Mouse (Mus musculus): ENCODE measurements around the gene Tnfrsf14.
A peak's percentile ranks its signal among the peaks of the same experiment; 100 is the strongest.

Tnfrsf14 gene

DNA sequence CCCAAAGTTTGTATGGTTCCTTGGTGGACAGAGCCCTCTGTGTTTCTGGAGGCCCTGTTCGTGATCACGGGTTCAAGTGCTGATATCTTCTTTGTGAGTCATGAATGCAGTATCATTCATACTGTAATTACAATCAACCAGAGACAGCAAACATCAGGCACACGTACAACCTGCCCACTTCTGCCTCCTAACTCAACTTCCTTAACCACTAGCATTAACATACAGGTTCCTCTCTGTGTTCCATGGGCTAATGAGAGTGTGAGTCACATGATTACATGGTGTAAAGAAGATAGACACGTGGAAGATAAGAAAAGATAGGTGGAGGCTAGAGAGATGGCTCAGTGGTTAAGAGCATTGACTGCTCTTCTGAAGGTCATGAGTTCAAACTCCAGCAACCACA, 11.7 kb downstream of the Tnfrsf14 start:
- DNase-seq (ENCODE audit: low read depth): no peak

GRCm38 (mm10) chr4:154915286-154915685, 13.1 kb downstream of the Tnfrsf14 start:
- DNase-seq (ENCODE audit: low read depth): no peak

DNA sequence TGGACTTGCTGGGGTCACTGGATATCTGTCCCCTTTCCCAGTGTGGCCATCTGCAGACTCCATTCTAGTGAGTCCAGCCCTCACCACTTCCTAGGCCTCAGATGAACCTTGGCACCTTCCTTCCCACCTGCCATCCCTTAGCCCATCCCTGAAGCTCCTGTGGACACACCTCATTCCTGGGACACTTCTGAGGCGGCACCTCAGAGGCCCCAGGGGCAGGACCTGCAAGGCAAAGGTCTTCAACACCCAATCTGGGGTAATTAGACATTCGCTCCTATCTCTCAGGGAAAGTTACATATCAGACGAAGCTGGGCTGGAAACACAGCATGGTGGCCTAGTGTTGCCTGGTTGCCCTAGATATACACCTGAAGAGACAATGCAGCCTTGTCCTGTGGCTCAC, 13.7 kb downstream of the Tnfrsf14 start:
- DNase-seq (ENCODE audit: low read depth): no peak

DNA sequence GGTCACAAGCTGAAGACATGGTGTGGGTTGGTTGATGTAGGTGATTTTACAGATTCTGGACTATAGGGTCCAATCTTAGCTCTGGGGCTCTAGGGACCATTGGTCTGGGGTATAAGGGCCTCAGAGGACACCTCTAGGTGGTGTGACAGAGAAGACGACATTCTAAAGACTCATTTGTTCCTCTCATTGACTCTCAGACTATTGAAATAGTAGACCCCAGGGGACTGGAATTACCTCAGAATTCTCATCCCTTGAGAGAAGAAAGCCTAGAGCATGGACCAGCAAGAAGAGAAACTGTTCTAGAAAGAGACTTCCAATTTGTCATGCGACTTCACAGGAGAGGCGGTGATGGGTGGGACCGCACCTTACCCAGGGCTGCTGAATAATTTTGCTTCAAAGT, 14.1 kb downstream of the Tnfrsf14 start:
- no peak for DNase-seq (ENCODE audit: low read depth)

- no peak for DNase-seq (ENCODE audit: low read depth)
These were observed 14.5 kb downstream of the Tnfrsf14 start for GRCm38 (mm10) chr4:154913845-154914244.

GRCm38 (mm10) chr4:154911644-154912043, 16.7 kb downstream of the Tnfrsf14 start:
- no peak for DNase-seq (ENCODE audit: low read depth)

GRCm38 (mm10) chr4:154910606-154911522, 17.5 kb downstream of the Tnfrsf14 start:
- DNase-seq (ENCODE audit: low read depth): no peak

GRCm38 (mm10) chr4:154908490-154908889, 19.9 kb downstream of the Tnfrsf14 start:
- DNase-seq (ENCODE audit: low read depth): no peak

GRCm38 (mm10) chr4:154907833-154908232, 20.5 kb downstream of the Tnfrsf14 start:
- DNase-seq (ENCODE audit: low read depth): peak; percentile 88

DNA sequence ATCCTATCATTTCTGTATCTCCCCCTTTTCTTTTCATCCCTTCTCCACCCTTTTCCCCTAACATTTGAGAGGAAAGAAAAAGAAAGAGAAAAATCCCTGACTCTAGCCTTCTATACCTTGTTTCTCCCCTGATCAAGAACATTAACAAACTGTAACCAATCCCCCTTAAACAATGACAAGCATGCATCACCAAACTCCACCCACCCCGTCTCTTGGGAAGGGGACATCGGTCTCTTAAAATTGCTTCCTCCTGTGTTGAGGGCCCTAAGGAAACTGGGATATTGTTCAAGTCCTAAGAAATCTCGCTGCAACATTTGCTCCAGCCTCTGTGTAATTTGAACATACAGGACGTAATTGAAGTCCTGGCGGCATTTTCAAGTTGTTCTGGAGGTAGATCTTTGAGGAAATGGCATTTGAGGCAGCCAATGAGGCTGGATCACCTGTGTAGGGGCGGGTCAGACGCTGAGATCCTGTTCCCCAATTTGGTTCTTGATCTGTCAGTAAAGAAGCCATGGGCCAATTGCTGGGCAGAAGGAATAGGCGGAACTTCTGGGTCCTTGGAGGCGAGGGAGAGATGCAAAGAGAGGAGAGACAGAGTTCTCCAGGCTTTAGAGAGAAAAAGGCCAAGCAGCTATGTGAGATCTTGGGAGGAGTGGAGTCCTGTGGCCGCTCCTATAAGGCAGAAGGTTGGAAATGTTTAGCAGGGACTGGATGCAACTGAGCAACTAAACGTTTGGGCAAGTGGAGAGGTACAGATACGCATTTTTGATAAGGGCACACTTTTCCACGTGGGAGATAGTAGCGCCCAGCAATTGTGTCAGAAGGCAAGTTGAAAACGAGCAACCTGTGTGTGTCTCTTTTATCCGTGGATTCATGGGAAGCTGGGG, 23.9 kb downstream of the Tnfrsf14 start:
- DNase-seq (ENCODE audit: low read depth): peak; percentile 93

DNA sequence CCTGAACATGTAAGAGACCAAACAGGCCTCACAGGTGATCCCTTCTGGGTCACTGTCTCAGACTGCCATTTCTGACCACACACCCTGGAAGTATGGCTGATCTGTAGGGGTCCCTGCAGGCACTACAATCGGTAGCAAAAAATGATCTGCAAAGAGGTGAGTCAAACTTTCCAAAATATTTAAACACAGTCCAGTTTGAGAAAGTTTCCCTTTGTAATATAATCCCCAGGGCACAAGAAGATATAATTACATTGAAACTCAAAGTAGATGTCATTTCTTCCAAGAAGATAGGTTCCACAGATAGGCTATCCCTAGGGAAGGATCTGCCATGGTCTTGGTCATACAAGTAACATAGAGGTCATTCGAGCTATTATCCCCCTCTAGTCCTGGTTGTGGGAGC, 26.0 kb downstream of the Tnfrsf14 start:
- DNase-seq (ENCODE audit: low read depth): no peak

GRCm38 (mm10) chr4:154898506-154899446, 29.6 kb downstream of the Tnfrsf14 start, which contains the start of gene Fam213b:
TSS of gene Fam213b (minus strand) at chr4:154899135.
- DNase-seq (ENCODE audit: low read depth): peak; percentile 83

DNA sequence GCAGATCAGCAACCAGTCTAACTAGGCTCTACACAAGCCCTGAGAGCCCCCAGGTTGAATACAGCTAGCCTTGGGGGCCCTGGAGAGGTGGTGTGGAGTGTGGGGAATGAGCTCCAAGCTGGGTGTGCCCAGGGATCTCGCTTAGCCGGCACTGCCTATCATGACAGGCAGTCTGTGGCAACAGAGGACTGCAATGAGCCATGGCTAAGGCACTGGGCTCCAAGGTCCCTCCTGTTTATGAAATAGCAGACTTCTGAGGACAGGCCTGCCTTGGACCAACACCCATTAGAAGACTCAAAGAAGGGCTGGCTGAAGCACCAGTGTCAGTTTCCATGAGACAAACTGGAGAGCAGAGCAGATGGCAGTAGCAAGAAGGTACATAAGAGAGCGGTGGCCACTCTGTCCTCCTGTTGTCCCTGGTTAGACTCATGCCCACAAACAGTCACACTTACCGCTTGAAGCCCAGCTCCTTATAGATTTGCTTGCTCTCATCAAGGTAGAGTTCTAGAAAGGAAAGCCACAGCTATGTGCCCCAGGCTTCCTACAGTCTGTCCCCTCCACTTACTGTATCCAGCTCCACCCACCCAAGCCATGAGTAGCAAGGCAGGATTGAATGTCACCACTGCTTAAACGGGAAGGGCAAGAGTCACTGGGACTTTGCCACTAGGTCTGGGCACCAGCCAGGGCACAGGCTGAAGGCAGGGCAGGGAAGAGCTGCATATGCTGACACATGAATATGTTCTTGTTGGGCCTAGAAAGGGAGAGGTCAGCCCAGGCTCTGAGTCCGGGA, 30.5 kb downstream of the Tnfrsf14 start:
- DNase-seq (ENCODE audit: low read depth): no peak

DNA sequence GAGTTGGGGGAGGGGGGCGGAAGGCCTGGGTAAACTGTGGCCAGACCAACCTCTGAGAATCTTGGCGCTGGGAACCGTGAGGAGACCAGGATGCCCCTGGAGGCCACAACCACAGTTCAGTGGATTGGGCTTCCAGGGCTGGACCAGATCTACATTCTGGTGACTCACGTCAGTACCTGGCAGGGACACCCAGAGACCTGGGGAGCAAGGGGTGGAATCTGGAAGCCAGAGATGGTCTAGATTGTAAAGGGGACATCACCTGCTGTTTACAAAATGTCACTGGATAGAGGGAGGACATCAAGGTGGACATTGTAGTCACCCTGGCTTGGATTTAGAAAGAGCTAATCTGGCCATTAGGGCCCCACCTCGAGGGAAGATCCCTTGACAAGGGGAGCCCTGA, 32.8 kb downstream of the Tnfrsf14 start:
- no peak for DNase-seq (ENCODE audit: low read depth)

DNA sequence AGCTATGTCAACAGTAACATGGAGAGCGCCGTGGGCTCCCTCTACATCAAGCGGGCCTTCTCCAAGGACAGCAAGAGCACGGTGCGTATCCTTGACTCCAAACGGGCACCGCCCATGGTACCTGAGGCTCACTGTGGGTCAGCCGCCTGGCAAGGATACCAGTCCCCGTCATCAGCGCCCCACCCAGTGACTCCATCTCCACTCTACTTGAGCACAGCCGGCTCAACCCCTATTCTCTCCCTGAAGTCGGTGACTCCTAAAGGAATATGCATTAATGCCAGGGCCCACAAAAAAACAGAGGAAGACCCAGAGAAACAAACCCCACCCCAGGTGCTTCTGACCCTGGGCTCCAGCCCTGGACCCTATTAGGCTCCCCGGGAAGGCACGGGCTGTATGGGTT, 37.5 kb downstream of the Tnfrsf14 start:
- no peak for DNase-seq (ENCODE audit: low read depth)

DNA sequence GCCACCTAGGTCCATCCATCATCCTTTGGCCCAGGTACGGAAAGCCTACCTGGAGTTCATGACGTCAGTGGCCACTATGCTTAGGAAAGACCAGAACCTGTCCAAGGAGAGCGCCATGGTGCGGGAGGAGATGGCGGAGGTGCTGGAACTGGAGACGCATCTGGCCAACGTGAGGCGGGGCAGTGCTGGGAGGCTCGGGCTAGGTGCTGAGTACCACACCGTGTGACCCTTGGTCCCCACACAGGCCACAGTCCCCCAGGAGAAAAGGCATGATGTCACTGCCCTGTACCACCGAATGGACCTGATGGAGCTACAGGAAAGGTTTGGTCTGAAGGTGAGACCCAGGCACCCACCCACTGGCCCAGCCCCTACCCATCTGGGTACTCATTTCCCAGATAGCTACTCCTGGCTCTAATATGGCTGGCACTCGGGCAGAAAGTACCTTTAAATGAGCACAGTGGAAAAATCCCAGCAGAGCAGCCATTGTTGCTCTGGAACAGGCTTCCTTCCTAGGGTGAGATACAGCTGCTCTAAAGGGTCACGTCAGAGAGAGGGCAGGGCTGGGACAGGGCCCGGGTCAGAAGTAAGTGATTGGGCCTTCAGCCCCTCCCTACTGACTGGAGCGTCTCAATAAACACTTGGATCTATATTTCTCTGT, 40.6 kb downstream of the Tnfrsf14 start:
- DNase-seq (ENCODE audit: low read depth): no peak

- DNase-seq (ENCODE audit: low read depth): no peak
These were observed 41.3 kb downstream of the Tnfrsf14 start for GRCm38 (mm10) chr4:154886876-154887592.

GRCm38 (mm10) chr4:154885416-154885815, 42.9 kb downstream of the Tnfrsf14 start:
- no peak for DNase-seq (ENCODE audit: low read depth)

GRCm38 (mm10) chr4:154882014-154882659, 46.2 kb downstream of the Tnfrsf14 start:
- no peak for DNase-seq (ENCODE audit: low read depth)

Measured in naive thymus-derived CD4-positive, alpha-beta T cell, adult 2 months (primary cell).